Mouse (Mus musculus): ENCODE measurements at regions not wholly inside any gene's neighbourhood (a gene's known extent, or its start where the extent isn't known, plus 50 kb on each side); places are given as distances from the start of the nearest gene placed in this dataset.

- ATAC-seq (replicated peaks in 1 of 2; ENCODE audit: insufficient read depth in 1 of 2, low FRiP score in 2 of 2, low TSS enrichment in 1 of 2, low read depth in 1 of 2, poor library complexity in 2 of 2, severe bottlenecking in 2 of 2): no peak
Measured at GRCm38 (mm10) chr12:118488038-118488437, 186.8 kb upstream of the Sp4 start.

- ATAC-seq (replicated peaks in 1 of 2; ENCODE audit: insufficient read depth in 1 of 2, low FRiP score in 2 of 2, low TSS enrichment in 1 of 2, low read depth in 1 of 2, poor library complexity in 2 of 2, severe bottlenecking in 2 of 2): no peak
Measured at GRCm38 (mm10) chr12:118486434-118486833, 185.2 kb upstream of the Sp4 start.

- no peak for ATAC-seq (replicated peaks in 1 of 2; ENCODE audit: insufficient read depth in 1 of 2, low FRiP score in 2 of 2, low TSS enrichment in 1 of 2, low read depth in 1 of 2, poor library complexity in 2 of 2, severe bottlenecking in 2 of 2)
Measured at GRCm38 (mm10) chr12:118481347-118481746, 180.1 kb upstream of the Sp4 start.

GRCm38 (mm10) chr12:118474732-118475131 is 173.5 kb upstream of the Sp4 start:
- no peak for ATAC-seq (replicated peaks in 1 of 2; ENCODE audit: insufficient read depth in 1 of 2, low FRiP score in 2 of 2, low TSS enrichment in 1 of 2, low read depth in 1 of 2, poor library complexity in 2 of 2, severe bottlenecking in 2 of 2)

- ATAC-seq (replicated peaks in 1 of 2; ENCODE audit: insufficient read depth in 1 of 2, low FRiP score in 2 of 2, low TSS enrichment in 1 of 2, low read depth in 1 of 2, poor library complexity in 2 of 2, severe bottlenecking in 2 of 2): no peak
Measured at GRCm38 (mm10) chr12:118466837-118467236, 165.6 kb upstream of the Sp4 start.

- peak; percentile 49 to 71 for ATAC-seq (replicated peaks in 1 of 2; ENCODE audit: insufficient read depth in 1 of 2, low FRiP score in 2 of 2, low TSS enrichment in 1 of 2, low read depth in 1 of 2, poor library complexity in 2 of 2, severe bottlenecking in 2 of 2)
Measured at GRCm38 (mm10) chr12:118457493-118458408, 156.5 kb upstream of the Sp4 start.

GRCm38 (mm10) chr12:118455609-118456008 is 154.4 kb upstream of the Sp4 start:
- ATAC-seq (replicated peaks in 1 of 2; ENCODE audit: insufficient read depth in 1 of 2, low FRiP score in 2 of 2, low TSS enrichment in 1 of 2, low read depth in 1 of 2, poor library complexity in 2 of 2, severe bottlenecking in 2 of 2): no peak

GRCm38 (mm10) chr12:118439626-118440025 is 138.4 kb upstream of the Sp4 start:
- no peak for ATAC-seq (replicated peaks in 1 of 2; ENCODE audit: insufficient read depth in 1 of 2, low FRiP score in 2 of 2, low TSS enrichment in 1 of 2, low read depth in 1 of 2, poor library complexity in 2 of 2, severe bottlenecking in 2 of 2)

GRCm38 (mm10) chr12:118438882-118439281 is 137.6 kb upstream of the Sp4 start:
- no peak for ATAC-seq (replicated peaks in 1 of 2; ENCODE audit: insufficient read depth in 1 of 2, low FRiP score in 2 of 2, low TSS enrichment in 1 of 2, low read depth in 1 of 2, poor library complexity in 2 of 2, severe bottlenecking in 2 of 2)

GRCm38 (mm10) chr12:118432703-118433102 is 131.5 kb upstream of the Sp4 start:
- ATAC-seq (replicated peaks in 1 of 2; ENCODE audit: insufficient read depth in 1 of 2, low FRiP score in 2 of 2, low TSS enrichment in 1 of 2, low read depth in 1 of 2, poor library complexity in 2 of 2, severe bottlenecking in 2 of 2): no peak

GRCm38 (mm10) chr12:118428384-118428783 is 127.1 kb upstream of the Sp4 start:
- no peak for ATAC-seq (replicated peaks in 1 of 2; ENCODE audit: insufficient read depth in 1 of 2, low FRiP score in 2 of 2, low TSS enrichment in 1 of 2, low read depth in 1 of 2, poor library complexity in 2 of 2, severe bottlenecking in 2 of 2)

GRCm38 (mm10) chr12:118415956-118416355 is 114.7 kb upstream of the Sp4 start:
- ATAC-seq (replicated peaks in 1 of 2; ENCODE audit: insufficient read depth in 1 of 2, low FRiP score in 2 of 2, low TSS enrichment in 1 of 2, low read depth in 1 of 2, poor library complexity in 2 of 2, severe bottlenecking in 2 of 2): no peak

GRCm38 (mm10) chr12:118411767-118412430 is 110.7 kb upstream of the Sp4 start:
- ATAC-seq (replicated peaks in 1 of 2; ENCODE audit: insufficient read depth in 1 of 2, low FRiP score in 2 of 2, low TSS enrichment in 1 of 2, low read depth in 1 of 2, poor library complexity in 2 of 2, severe bottlenecking in 2 of 2): peak; percentile 48 to 75

GRCm38 (mm10) chr12:118410917-118411316 is 109.7 kb upstream of the Sp4 start:
- no peak for ATAC-seq (replicated peaks in 1 of 2; ENCODE audit: insufficient read depth in 1 of 2, low FRiP score in 2 of 2, low TSS enrichment in 1 of 2, low read depth in 1 of 2, poor library complexity in 2 of 2, severe bottlenecking in 2 of 2)

- no peak for ATAC-seq (replicated peaks in 1 of 2; ENCODE audit: insufficient read depth in 1 of 2, low FRiP score in 2 of 2, low TSS enrichment in 1 of 2, low read depth in 1 of 2, poor library complexity in 2 of 2, severe bottlenecking in 2 of 2)
Measured at GRCm38 (mm10) chr12:118405135-118405534, 103.9 kb upstream of the Sp4 start.

GRCm38 (mm10) chr12:118404171-118404570 is 102.9 kb upstream of the Sp4 start:
- ATAC-seq (replicated peaks in 1 of 2; ENCODE audit: insufficient read depth in 1 of 2, low FRiP score in 2 of 2, low TSS enrichment in 1 of 2, low read depth in 1 of 2, poor library complexity in 2 of 2, severe bottlenecking in 2 of 2): no peak

- ATAC-seq (replicated peaks in 1 of 2; ENCODE audit: insufficient read depth in 1 of 2, low FRiP score in 2 of 2, low TSS enrichment in 1 of 2, low read depth in 1 of 2, poor library complexity in 2 of 2, severe bottlenecking in 2 of 2): no peak
Measured at GRCm38 (mm10) chr12:118403519-118404087, 102.4 kb upstream of the Sp4 start.

- ATAC-seq (replicated peaks in 1 of 2; ENCODE audit: insufficient read depth in 1 of 2, low FRiP score in 2 of 2, low TSS enrichment in 1 of 2, low read depth in 1 of 2, poor library complexity in 2 of 2, severe bottlenecking in 2 of 2): no peak
Measured at GRCm38 (mm10) chr12:118401377-118401776, 100.1 kb upstream of the Sp4 start.
